Mouse (Mus musculus): ENCODE data around the gene Gpr156.

Gpr156 gene

DNA sequence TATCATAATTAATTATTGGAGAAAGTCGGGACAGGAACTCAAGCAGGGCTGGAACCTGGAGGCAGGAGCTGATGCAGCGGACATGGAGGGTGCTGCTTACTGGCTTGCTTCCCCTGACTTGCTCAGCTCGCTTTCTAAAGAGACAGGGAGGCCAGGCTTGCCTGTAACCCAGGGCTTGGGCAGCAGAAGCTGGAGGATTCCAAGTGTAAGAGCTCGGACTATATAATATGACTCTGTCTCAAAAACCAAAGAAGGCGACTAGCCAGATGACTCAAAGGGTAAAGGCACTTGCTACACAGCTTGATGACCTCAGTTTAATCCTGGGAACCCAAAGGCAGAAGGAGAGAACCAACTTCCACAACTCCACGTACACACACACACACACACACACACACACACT is 22.9 kb upstream of the Gpr156 start:
- H3K27me3 ChIP-seq (ENCODE audit: control insufficient read depth, insufficient read depth, low read length, poor library complexity, severe bottlenecking): no peaks in the 10 kb centered on the region
- DNase-seq (ENCODE audit: low read depth, low spot score): no peak

GRCm38 (mm10) chr16:37893942-37894341 is 22.4 kb upstream of the Gpr156 start:
- no peaks in the 10 kb centered on the region for H3K36me3 ChIP-seq (ENCODE audit: control insufficient read depth, insufficient read depth, low read length, poor library complexity, severe bottlenecking)
- DNase-seq (ENCODE audit: low read depth, low spot score): no peak
- no peaks in the 10 kb centered on the region for H3K27me3 ChIP-seq (ENCODE audit: control insufficient read depth, insufficient read depth, low read length, poor library complexity, severe bottlenecking)

More for the DNA sequence above, 22.9 kb upstream of the Gpr156 start:
- H3K36me3 ChIP-seq (ENCODE audit: control insufficient read depth, insufficient read depth, low read length, poor library complexity, severe bottlenecking): no peaks in the 10 kb centered on the region

GRCm38 (mm10) chr16:37898790-37899189 is 17.5 kb upstream of the Gpr156 start:
- H3K36me3 ChIP-seq (ENCODE audit: control insufficient read depth, insufficient read depth, low read length, poor library complexity, severe bottlenecking): no peaks in the 10 kb centered on the region
- H3K27me3 ChIP-seq (ENCODE audit: control insufficient read depth, insufficient read depth, low read length, poor library complexity, severe bottlenecking): no peaks in the 10 kb centered on the region
- DNase-seq (ENCODE audit: low read depth, low spot score): no peak

- DNase-seq (ENCODE audit: low read depth, low spot score): no peak
- Histone ChIP-seq H3K36me3 (ENCODE audit: control insufficient read depth, insufficient read depth, low read length, poor library complexity, severe bottlenecking) (no peaks in the 10 kb centered on the region), H3K27me3 (ENCODE audit: control insufficient read depth, insufficient read depth, low read length, poor library complexity, severe bottlenecking) (no peaks in the 10 kb centered on the region)
Observed at GRCm38 (mm10) chr16:37899357-37899756, 16.9 kb upstream of the Gpr156 start.

DNA sequence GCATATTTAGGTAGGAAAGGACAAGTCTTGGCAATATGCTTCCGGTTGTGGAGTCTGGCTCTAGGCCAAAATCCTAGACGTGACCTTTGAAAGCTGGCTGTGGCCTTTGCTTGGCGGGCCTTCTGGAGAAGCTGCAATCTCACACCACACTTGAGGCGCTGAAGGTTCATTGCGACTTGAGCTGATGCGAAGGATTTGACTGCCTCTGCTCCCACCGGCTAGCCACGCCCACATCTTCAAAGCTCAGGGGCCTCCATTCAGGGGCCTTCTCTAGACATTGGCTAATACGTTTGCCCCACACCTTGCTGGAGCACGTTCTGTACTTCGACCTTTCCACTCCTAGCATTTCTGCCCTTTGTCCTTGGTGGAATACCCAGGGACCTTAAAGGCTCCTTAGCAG is 15.0 kb upstream of the Gpr156 start:
- DNase-seq (ENCODE audit: low read depth, low spot score): no peak
- Histone ChIP-seq H3K27me3 (ENCODE audit: control insufficient read depth, insufficient read depth, low read length, poor library complexity, severe bottlenecking) (no peaks in the 10 kb centered on the region), H3K36me3 (ENCODE audit: control insufficient read depth, insufficient read depth, low read length, poor library complexity, severe bottlenecking) (no peaks in the 10 kb centered on the region)

DNA sequence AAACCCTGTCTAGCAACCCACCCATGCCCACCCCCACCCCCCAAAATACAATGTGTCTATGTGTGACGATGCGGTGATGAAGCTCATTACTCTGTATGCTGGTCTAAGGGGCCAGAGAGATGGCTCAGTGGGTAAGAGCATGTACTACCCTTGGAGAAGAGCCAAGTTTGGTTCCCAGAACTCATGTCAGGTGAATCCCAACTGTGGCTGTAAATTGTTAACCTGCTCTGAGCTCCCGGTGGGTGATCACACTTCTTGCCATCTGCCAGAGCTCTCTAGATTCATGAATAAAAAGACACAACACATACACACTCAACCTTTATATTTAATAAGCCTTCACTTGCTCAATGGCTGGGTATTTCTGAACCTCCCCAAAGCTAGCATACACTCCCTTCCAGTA is 9.8 kb upstream of the Gpr156 start:
- DNase-seq (ENCODE audit: low read depth, low spot score): no peak
- no peaks in the 10 kb centered on the region for H3K36me3 ChIP-seq (ENCODE audit: control insufficient read depth, insufficient read depth, low read length, poor library complexity, severe bottlenecking)
- H3K27me3 ChIP-seq (ENCODE audit: control insufficient read depth, insufficient read depth, low read length, poor library complexity, severe bottlenecking): no peaks in the 10 kb centered on the region; the same call in 1 of the 2 replicates

DNA sequence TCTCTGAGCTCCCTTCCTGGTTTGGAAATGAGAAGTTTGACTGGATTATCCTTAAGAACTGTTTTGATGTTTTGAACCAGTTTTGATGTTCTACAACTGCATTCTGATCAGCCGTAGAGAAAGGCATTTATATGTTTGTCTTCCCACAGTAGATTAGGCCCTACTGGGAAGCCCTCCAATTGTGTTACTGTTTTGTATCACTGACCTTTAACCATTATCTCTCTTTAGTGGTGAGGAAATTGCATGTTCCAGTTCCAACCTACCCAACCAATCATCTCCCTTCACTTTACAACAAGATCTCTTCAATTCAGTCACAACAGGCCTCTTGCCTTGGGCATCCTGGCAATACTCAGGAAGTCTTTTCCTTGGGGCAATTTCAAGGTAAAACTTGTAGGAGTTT is 5.2 kb upstream of the Gpr156 start:
- no peaks in the 10 kb centered on the region for H3K36me3 ChIP-seq (ENCODE audit: control insufficient read depth, insufficient read depth, low read length, poor library complexity, severe bottlenecking)
- no peaks in the 10 kb centered on the region; the same call in 1 of the 2 replicates for H3K27me3 ChIP-seq (ENCODE audit: control insufficient read depth, insufficient read depth, low read length, poor library complexity, severe bottlenecking)
- DNase-seq (ENCODE audit: low read depth, low spot score): no peak

- H3K36me3 ChIP-seq (ENCODE audit: control insufficient read depth, insufficient read depth, low read length, poor library complexity, severe bottlenecking): no peaks in the 10 kb centered on the region
- no peaks in the 10 kb centered on the region; the same call in 1 of the 2 replicates for H3K27me3 ChIP-seq (ENCODE audit: control insufficient read depth, insufficient read depth, low read length, poor library complexity, severe bottlenecking)
- DNase-seq (ENCODE audit: low read depth, low spot score): peak; percentile 43
Observed at GRCm38 (mm10) chr16:37916818-37917201, 514 bp downstream of the Gpr156 start.

DNA sequence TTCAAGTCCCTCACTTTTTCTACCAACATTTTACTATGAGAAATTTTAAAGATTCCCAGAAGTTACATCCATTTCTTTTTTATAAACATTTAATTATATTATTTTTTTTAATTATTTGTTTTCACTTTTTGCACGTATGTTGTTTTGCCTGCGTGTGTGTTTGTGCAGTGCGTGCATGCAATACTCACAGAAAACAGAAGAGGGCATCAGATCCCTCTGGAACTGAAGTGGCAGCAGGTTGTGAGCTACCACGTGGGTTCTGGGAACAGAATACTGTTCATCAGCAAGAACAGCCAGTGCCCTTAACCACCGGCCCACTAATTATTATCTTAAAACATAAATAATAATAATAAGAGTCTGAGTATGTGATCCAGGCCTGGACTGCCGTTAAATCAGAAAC is 2.7 kb downstream of the Gpr156 start:
- H3K27me3 ChIP-seq (ENCODE audit: control insufficient read depth, insufficient read depth, low read length, poor library complexity, severe bottlenecking): no peaks in the 10 kb centered on the region; the same call in 1 of the 2 replicates
- no peak for DNase-seq (ENCODE audit: low read depth, low spot score)
- H3K36me3 ChIP-seq (ENCODE audit: control insufficient read depth, insufficient read depth, low read length, poor library complexity, severe bottlenecking): no peaks in the 10 kb centered on the region

- no peaks in the 10 kb centered on the region; the same call in 1 of the 2 replicates for H3K27me3 ChIP-seq (ENCODE audit: control insufficient read depth, insufficient read depth, low read length, poor library complexity, severe bottlenecking)
- no peaks in the 10 kb centered on the region for H3K36me3 ChIP-seq (ENCODE audit: control insufficient read depth, insufficient read depth, low read length, poor library complexity, severe bottlenecking)
- DNase-seq (ENCODE audit: low read depth, low spot score): no peak
Observed at GRCm38 (mm10) chr16:37920842-37921409, 4.6 kb downstream of the Gpr156 start.

- no peak for DNase-seq (ENCODE audit: low read depth, low spot score)
- H3K27me3 ChIP-seq (ENCODE audit: control insufficient read depth, insufficient read depth, low read length, poor library complexity, severe bottlenecking): no peaks in the 10 kb centered on the region
- H3K36me3 ChIP-seq (ENCODE audit: control insufficient read depth, insufficient read depth, low read length, poor library complexity, severe bottlenecking): no peaks in the 10 kb centered on the region
Observed at GRCm38 (mm10) chr16:37926087-37926486, 9.8 kb downstream of the Gpr156 start.

- DNase-seq (ENCODE audit: low read depth, low spot score): no peak
- H3K36me3 ChIP-seq (ENCODE audit: control insufficient read depth, insufficient read depth, low read length, poor library complexity, severe bottlenecking): no peaks in the 10 kb centered on the region
- no peaks in the 10 kb centered on the region for H3K27me3 ChIP-seq (ENCODE audit: control insufficient read depth, insufficient read depth, low read length, poor library complexity, severe bottlenecking)
Observed at GRCm38 (mm10) chr16:37927117-37927516, 10.8 kb downstream of the Gpr156 start.

DNA sequence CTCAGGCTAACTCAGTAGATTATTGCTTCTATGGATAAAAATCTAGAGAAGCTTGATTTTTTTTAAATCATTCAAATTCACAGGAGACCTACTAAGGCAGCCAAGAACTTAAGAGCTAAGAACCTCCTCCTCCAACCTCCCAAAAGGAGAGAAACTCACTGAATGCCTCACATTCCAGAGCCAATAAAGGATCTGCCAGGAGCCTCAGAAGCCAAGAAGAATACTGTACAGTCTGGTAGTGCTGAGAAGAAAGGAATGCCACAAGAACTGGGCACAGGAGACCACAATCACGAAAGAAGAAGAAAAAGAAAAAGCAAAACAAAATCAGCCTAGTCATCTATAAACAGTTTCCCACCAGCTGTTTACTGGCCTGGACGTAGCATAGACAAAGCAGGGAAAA is 12.7 kb downstream of the Gpr156 start:
- no peaks in the 10 kb centered on the region for H3K36me3 ChIP-seq (ENCODE audit: control insufficient read depth, insufficient read depth, low read length, poor library complexity, severe bottlenecking)
- DNase-seq (ENCODE audit: low read depth, low spot score): no peak
- no peaks in the 10 kb centered on the region for H3K27me3 ChIP-seq (ENCODE audit: control insufficient read depth, insufficient read depth, low read length, poor library complexity, severe bottlenecking)

DNA sequence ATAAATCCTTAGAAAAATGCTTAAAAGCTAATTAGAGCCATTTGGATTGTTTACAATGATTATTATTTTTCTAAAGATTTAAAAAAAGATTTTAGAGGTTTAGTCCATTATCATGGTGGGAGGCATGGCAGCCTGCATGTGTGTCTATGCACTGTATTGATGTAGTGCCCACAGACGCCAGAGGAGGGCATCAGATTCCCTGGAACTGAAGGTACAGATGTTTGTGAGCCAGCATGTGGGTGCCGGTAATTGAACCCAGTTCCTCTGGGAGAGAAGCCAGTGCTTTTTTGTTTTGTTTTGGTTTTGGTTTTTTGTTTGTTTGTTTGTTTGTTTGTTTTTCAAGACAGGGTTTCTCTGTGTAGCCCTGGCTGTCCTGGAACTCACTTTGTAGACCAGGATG is 13.3 kb downstream of the Gpr156 start:
- DNase-seq (ENCODE audit: low read depth, low spot score): no peak
- no peaks in the 10 kb centered on the region for H3K36me3 ChIP-seq (ENCODE audit: control insufficient read depth, insufficient read depth, low read length, poor library complexity, severe bottlenecking)
- H3K27me3 ChIP-seq (ENCODE audit: control insufficient read depth, insufficient read depth, low read length, poor library complexity, severe bottlenecking): no peaks in the 10 kb centered on the region

GRCm38 (mm10) chr16:37934932-37935331 is 18.6 kb downstream of the Gpr156 start:
- Histone ChIP-seq H3K36me3 (ENCODE audit: control insufficient read depth, insufficient read depth, low read length, poor library complexity, severe bottlenecking) (no peaks in the 10 kb centered on the region), H3K27me3 (ENCODE audit: control insufficient read depth, insufficient read depth, low read length, poor library complexity, severe bottlenecking) (no peaks in the 10 kb centered on the region; the same call in 1 of the 2 replicates)
- DNase-seq (ENCODE audit: low read depth, low spot score): no peak

GRCm38 (mm10) chr16:37937276-37937675 is 21.0 kb downstream of the Gpr156 start:
- DNase-seq (ENCODE audit: low read depth, low spot score): no peak

More at GRCm38 (mm10) chr16:37937276-37937675, 21.0 kb downstream of the Gpr156 start:
- no peaks in the 10 kb centered on the region; the same call in 1 of the 2 replicates for H3K27me3 ChIP-seq (ENCODE audit: control insufficient read depth, insufficient read depth, low read length, poor library complexity, severe bottlenecking)
- no peaks in the 10 kb centered on the region for H3K36me3 ChIP-seq (ENCODE audit: control insufficient read depth, insufficient read depth, low read length, poor library complexity, severe bottlenecking)

Measured in splenic B cell, adult 2 months (primary cell).